Mouse (Mus musculus): ENCODE data around the gene Mknk2.

DNA sequence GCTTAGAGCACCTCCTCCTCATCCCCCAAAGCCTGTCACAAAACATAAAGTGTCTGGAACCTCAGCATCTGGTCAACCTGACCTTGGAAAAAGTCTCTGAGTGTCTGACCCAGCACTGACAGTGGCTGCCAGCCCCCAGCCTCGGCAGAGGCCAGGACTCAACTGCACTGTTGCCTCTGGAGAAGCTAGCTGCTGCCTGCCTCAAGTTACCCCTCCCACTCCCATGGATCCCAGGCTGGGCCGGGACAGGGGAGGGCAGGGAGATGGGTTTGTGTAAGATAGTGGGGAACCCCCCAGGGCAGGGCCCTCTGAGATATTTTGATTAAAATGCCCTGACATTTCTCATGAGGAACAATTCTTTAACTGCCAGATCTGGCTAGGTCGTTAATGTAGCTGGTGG, 27.1 kb upstream of the Mknk2 start:
- no peak for TF ChIP-seq CTCF (IDR thresholded peaks at IDR 0.05; ENCODE audit: borderline replicate concordance, control insufficient read depth, extremely low read depth, insufficient read depth, low read length, poor library complexity)
- TF ChIP-seq POLR2A (IDR thresholded peaks at IDR 0.05; ENCODE audit: control insufficient read depth, extremely low read depth, insufficient read depth, low read length, poor library complexity): no peak
